Mouse (Mus musculus) limb, embryonic 14.5 days (tissue): ENCODE measurements around the gene Mpzl2. TPM values are rescaled to one million over a fixed set of nuclear protein-coding genes. Genes with fewer than 3 reads are reported as not detected.

Source experiments
- ATAC-seq: fragments of 200-750 bp; cut with Nextera tagmentation; 2 replicates; pipeline ENCODE4 v1.8.0; 2017; ENCODE audit warnings: low read depth, moderate number of reproducible peaks, moderate TSS enrichment; ENCODE audit not compliant: low FRiP score
- DNase-seq: peaks from one replicate; pipeline ENCODE4 v3.0.0-alpha.2; 2015; ENCODE audit warnings: low spot score
- H3K27ac ChIP-seq: fragments of 300-500 bp; sonication (generic); replicated peaks from 2 replicates; pipeline ENCODE4 v1.5.1; 2014; ENCODE audit warnings: low read depth, mild to moderate bottlenecking, low read length, moderate library complexity, mixed read lengths
- H3K27me3 ChIP-seq: fragments of 300-500 bp; sonication (generic); 2 replicates; pipeline ENCODE4 v1.6.1; 2014; ENCODE audit warnings: low read length, mixed read lengths; ENCODE audit not compliant: control insufficient read depth, insufficient read depth
- H3K36me3 ChIP-seq: fragments of 300-500 bp; sonication (generic); 2 replicates; pipeline ENCODE4 v1.6.1; 2014; ENCODE audit warnings: mild to moderate bottlenecking, low read length, moderate library complexity, mixed read lengths; ENCODE audit not compliant: control insufficient read depth, insufficient read depth
- H3K4me1 ChIP-seq: fragments of 300-500 bp; sonication (generic); 2 replicates; pipeline ENCODE4 v1.6.1; 2014; ENCODE audit warnings: antibody characterized with exemption, low read length, mixed read lengths; ENCODE audit not compliant: control insufficient read depth, insufficient read depth
- H3K4me2 ChIP-seq: fragments of 300-500 bp; sonication (generic); replicated peaks from 2 replicates; pipeline ENCODE4 v1.6.1; 2014; ENCODE audit warnings: low read depth, mild to moderate bottlenecking, low read length, moderate library complexity; ENCODE audit not compliant: severe bottlenecking
- H3K4me3 ChIP-seq: fragments of 300-500 bp; sonication (generic); replicated peaks from 2 replicates; pipeline ENCODE4 v1.5.1; 2014; ENCODE audit warnings: low read length
- H3K9ac ChIP-seq: fragments of 300-500 bp; sonication (generic); 2 replicates; pipeline ENCODE4 v1.6.1; 2014; ENCODE audit warnings: mild to moderate bottlenecking, low read depth, low read length, moderate library complexity; ENCODE audit not compliant: severe bottlenecking
- H3K9me3 ChIP-seq: fragments of 300-500 bp; sonication (generic); 2 replicates; pipeline ENCODE4 v1.6.1; 2016; ENCODE audit warnings: low read length; ENCODE audit not compliant: control insufficient read depth
- POLR2A ChIP-seq: fragments of 200-500 bp; IDR thresholded peaks from 2 replicates; pipeline ENCODE4 v1.8.0; 2012; ENCODE audit warnings: inconsistent platforms, mild to moderate bottlenecking, moderate library complexity, borderline replicate concordance; ENCODE audit not compliant: insufficient read depth, insufficient read length; ENCODE audit errors: extremely low read depth
- WGBS: fragments of 180-500 bp; shearing (Covaris S2); extraction: QIAGEN DNeasy Blood & Tissue Kit; methylation state at CpG from one replicate; pipeline ENCODE4 v1.1.7; 2014; 5-methylcytosine and 5-hydroxymethylcytosine counted together
- polyA plus RNA-seq, 2 experiments: library from polyadenylated mRNA; depleted of rRNA in 1 of 2; stranded (reverse) in 1 of 2; unstranded in 1 of 2; fragments of >200 nt; fragmentation: Nextera tagmentation in 1 of 2; extraction: Ambion mirVana in 1 of 2; gene quantifications; 2 replicates each; pipeline versions ENCODE4 v1.2.1 to v1.2.3; 2012 to 2014

The Mpzl2 gene
- polyA plus RNA-seq (2012; rRNA removed): 21.0 and 22.6 TPM in 2 replicates
- 21.8 and 22.8 TPM in 2 replicates for polyA plus RNA-seq (2014; fragmentation: Nextera tagmentation; extraction: Ambion mirVana)

DNA sequence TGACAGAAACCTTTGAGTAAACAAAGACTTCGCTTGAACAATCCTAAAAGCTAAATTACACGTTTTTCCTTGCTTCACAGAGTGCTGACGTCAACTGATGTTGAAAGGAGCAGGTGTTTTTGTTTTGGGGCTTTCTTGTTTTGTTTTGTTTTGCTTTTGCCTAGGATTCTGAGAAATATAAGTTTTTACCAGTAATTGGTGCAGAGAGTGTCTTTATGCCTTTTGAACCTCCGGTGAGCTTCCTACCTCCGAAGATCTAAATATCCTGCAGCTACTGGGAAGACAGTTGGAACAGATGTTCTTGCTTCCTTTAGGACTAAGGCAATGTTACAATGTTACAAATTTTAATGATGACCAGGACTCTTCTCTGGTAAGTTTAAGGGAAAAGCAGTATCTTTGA lies at the start of gene Mpzl2:
Mpzl2 (plus strand) TSS at position 301 of the 400 bp plus-strand sequence.
- no peak within 1 kb of the TSS for H3K9ac ChIP-seq
- H3K4me2 ChIP-seq: peak within 1 kb of the TSS; percentile 35
- H3K9me3 ChIP-seq: no peaks in the 10 kb centered on the region
- H3K27ac ChIP-seq: no peak within 1 kb of the TSS
- 58% methylated on average over 5 of the region's 5 CpGs for WGBS
- no peak for TF ChIP-seq POLR2A
- ATAC-seq (no peak), DNase-seq (no peak)
- H3K36me3 ChIP-seq: no peaks in the 10 kb centered on the region
- peaks cover 19% of the 10 kb centered on the region for H3K4me1 ChIP-seq
- 0 out of 2 replicates have a peak, but pooled peaks cover 3% of the 10 kb centered on the region for H3K27me3 ChIP-seq
- no peak within 1 kb of the TSS for H3K4me3 ChIP-seq

DNA sequence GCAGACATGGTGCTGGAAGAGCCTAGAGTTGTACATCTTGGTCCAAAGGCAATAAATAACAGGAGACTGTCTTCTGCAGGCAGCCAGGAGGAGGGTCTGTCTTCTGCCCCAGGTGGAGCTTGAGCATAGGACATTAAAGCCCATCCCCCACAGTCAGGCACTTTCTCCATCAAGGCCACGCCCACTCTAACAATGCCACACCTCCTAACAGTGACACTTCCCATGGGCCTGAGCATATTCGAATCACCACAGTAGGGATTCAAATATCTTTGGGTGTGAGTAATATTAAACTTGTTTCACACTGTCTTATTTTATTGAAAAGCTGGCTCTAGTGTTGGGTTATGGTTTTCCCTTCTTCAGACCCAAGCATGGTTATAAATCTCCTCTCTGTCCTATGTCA lies 47.8 kb upstream of the Mpzl2 start:
- DNase-seq (no peak), ATAC-seq (no peak)
- Histone ChIP-seq H3K27me3 (no peaks in the 10 kb centered on the region), H3K9me3 (no peaks in the 10 kb centered on the region), H3K27ac (no peak overlapping the region), H3K36me3 (no peaks in the 10 kb centered on the region), H3K4me2 (no peak overlapping the region), H3K9ac (no peak overlapping the region), H3K4me1 (no peaks in the 10 kb centered on the region), H3K4me3 (no peak overlapping the region)
- TF ChIP-seq POLR2A: no peak
- WGBS: 81% methylated on average over 2 of the region's 2 CpGs

DNA sequence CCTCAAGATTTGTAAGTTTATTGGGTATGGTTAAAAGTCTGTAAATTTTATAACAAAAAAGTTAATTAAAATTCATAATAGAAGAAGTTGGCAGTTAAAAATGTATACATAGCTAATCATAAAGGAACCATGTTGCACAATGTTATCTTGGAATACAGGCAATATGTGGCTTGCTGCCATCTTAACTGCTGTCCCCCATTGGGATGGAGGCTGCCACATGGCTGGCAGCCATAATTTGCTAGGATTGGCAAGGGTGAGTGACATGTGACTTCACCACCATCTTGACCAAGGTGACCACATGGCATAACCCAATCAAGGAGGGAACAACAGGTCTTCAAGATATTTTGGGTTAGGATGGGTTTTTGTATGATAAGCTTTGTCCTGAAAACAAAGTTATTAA lies 47.3 kb upstream of the Mpzl2 start:
- H3K9ac ChIP-seq: no peak overlapping the region
- H3K4me1 ChIP-seq: no peaks in the 10 kb centered on the region
- ATAC-seq: no peak
- H3K4me3 ChIP-seq: no peak overlapping the region
- no peak for DNase-seq
- no peak for TF ChIP-seq POLR2A
- H3K27me3 ChIP-seq: no peaks in the 10 kb centered on the region
- H3K36me3 ChIP-seq: no peaks in the 10 kb centered on the region
- no peaks in the 10 kb centered on the region for H3K9me3 ChIP-seq
- H3K4me2 ChIP-seq: no peak overlapping the region
- no peak overlapping the region for H3K27ac ChIP-seq

DNA sequence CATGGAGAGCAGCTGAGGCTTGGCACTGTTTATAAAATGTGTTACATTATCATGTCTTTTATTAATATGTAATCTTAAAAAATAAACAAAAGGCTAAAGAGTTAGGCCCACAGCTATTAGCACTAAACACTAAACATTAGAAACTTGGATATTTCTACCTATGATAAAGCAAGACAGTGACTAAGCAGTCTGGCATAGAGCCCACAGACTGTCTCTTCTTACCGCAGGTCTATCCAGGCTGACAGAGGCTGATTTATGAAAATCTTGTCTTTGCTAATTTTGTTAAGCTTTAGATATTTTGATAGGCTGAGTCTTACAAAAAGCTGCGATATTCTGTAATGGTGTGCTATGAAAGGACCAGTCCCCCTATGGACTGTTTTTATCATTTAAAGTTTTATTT lies 46.3 kb upstream of the Mpzl2 start:
- Histone ChIP-seq H3K4me1 (no peaks in the 10 kb centered on the region), H3K27ac (no peak overlapping the region), H3K27me3 (no peaks in the 10 kb centered on the region), H3K9me3 (no peaks in the 10 kb centered on the region), H3K4me2 (no peak overlapping the region), H3K36me3 (no peaks in the 10 kb centered on the region), H3K4me3 (no peak overlapping the region), H3K9ac (no peak overlapping the region)
- no peak for TF ChIP-seq POLR2A
- DNase-seq: no peak
- ATAC-seq: no peak
- WGBS: 82% methylated on average over 2 of the region's 2 CpGs

DNA sequence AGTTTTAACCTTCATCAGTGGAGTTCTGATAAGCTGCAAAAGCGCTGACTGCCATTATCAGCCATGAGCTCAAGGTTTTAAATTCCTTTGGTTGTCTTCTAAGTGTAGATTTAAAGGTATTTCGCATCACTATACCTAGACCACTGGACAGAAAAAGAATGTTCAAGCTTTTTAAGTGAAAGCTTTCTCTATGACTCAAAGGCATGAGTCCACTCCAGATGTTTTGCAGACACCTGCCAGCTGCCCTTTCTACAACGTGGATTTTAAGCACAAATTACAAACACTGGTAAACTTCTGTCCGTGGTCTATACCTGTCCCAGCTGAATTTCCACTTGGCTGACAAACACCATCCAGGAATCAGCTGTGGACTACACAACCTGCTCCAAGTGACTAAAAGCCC lies 44.6 kb upstream of the Mpzl2 start:
- 70% methylated on average over 4 of the region's 4 CpGs for WGBS
- Histone ChIP-seq H3K9ac (no peak overlapping the region), H3K4me2 (no peak overlapping the region), H3K36me3 (no peaks in the 10 kb centered on the region), H3K9me3 (no peaks in the 10 kb centered on the region), H3K4me3 (no peak overlapping the region), H3K27me3 (no peaks in the 10 kb centered on the region), H3K27ac (no peak overlapping the region), H3K4me1 (no peaks in the 10 kb centered on the region)
- ATAC-seq (no peak), DNase-seq (no peak)
- TF ChIP-seq POLR2A: no peak

DNA sequence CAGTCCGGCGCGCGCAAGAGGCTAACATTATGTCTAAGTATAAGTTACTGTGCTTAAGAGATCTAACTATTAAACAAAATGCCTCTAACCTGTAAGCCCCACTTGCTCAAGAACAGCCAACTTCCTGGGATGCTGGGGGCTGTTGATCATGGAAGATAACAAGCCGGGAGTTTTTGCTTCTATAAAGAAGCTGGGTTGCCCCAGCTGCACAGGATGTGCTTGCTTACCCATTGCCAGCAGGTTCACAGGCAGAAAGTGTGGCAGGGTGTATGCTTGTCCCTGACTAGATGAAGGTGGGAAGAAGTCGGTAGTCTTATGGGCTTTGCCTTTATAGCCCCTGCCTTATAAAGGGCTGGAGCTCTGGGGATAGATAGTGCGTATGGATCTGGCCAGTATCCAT lies 43.0 kb upstream of the Mpzl2 start:
- TF ChIP-seq POLR2A: no peak
- H3K4me1 ChIP-seq: no peaks in the 10 kb centered on the region
- no peak for DNase-seq
- H3K4me2 ChIP-seq: no peak overlapping the region
- H3K9ac ChIP-seq: no peak overlapping the region
- H3K4me3 ChIP-seq: no peak overlapping the region
- 92% methylated on average over 7 of the region's 7 CpGs for WGBS
- H3K27ac ChIP-seq: no peak overlapping the region
- H3K9me3 ChIP-seq: no peaks in the 10 kb centered on the region
- ATAC-seq: no peak
- H3K27me3 ChIP-seq: no peaks in the 10 kb centered on the region
- H3K36me3 ChIP-seq: no peaks in the 10 kb centered on the region
